Mouse (Mus musculus): ENCODE data around the gene Lgalsl. TPM values are rescaled to one million over a fixed set of nuclear protein-coding genes. Genes with fewer than 3 reads are reported as not detected.

Lgalsl gene
- total and polyA plus RNA-seq, 3 experiments: 11.9 to 21.1 TPM; not detected in 1

DNA sequence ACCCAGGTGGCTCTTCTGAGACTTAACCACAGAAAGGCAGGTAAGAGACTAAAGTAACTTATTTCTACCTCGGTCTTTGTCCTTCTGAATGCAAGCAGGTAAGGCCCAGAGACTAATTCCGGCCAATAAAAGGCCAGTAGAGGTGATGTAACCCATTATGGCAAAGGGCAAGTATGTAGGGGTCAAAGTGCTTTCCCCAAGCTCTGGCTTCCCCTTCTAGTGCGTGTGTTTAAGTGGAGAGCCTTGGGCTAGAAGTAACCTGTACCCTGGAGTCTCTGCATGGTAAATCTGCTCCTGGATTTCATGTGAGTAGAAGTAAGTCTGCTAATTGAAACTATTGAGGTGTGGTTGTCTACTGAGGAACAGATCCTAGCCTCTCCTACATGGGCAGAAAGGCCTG, 42.8 kb downstream of the Lgalsl start:
- H3K4me1 ChIP-seq (ENCODE audit: control insufficient read depth in 1 of 2, insufficient read depth in 2 of 2, low read length in 2 of 2): no peaks in the 10 kb centered on the region
- H3K9ac ChIP-seq (ENCODE audit: control insufficient read depth, low read depth, low read length, poor library complexity, severe bottlenecking): no peak overlapping the region
- no peak overlapping the region for H3K4me3 ChIP-seq (ENCODE audit: control insufficient read depth in 1 of 2, insufficient read depth in 1 of 2, low read depth in 2 of 2, low read length in 2 of 2)
- no peaks in the 10 kb centered on the region for H3K79me2 ChIP-seq (ENCODE audit: control insufficient read depth, insufficient read depth, low read length, poor library complexity)
- DNase-seq (ENCODE audit: low read depth, low spot score): no peak
- H3K27me3 ChIP-seq (ENCODE audit: control insufficient read depth in 1 of 2, insufficient read depth in 2 of 2, low read length in 2 of 2): peaks cover 0 to 6% of the 10 kb centered on the region in 2 experiments
- TF ChIP-seq TAL1 (IDR thresholded peaks at IDR 0.05; ENCODE audit: low read length): no peak
- TF ChIP-seq ZNF384 (IDR thresholded peaks at IDR 0.05; ENCODE audit: low read depth, low read length): no peak
- TF ChIP-seq CHD2 (IDR thresholded peaks at IDR 0.05; ENCODE audit: low read length): no peak
- no peak for TF ChIP-seq MAZ (IDR thresholded peaks at IDR 0.05; ENCODE audit: low read depth, low read length)
- TF ChIP-seq CHD1 (IDR thresholded peaks at IDR 0.05; ENCODE audit: low read depth, low read length): no peak
- TF ChIP-seq HCFC1 (IDR thresholded peaks at IDR 0.05; ENCODE audit: low read depth, low read length): no peak
- TF ChIP-seq MAX (IDR thresholded peaks at IDR 0.05; ENCODE audit: low read length): no peak
- TF ChIP-seq SIN3A (IDR thresholded peaks at IDR 0.05; ENCODE audit: low read length): no peak
- no peak for TF ChIP-seq BHLHE40 (IDR thresholded peaks at IDR 0.05; ENCODE audit: borderline replicate concordance, low read depth, low read length)
- no peak for TF ChIP-seq ELF1 (IDR thresholded peaks at IDR 0.05; ENCODE audit: low read depth, low read length)
- no peak for TF ChIP-seq E2F4 (IDR thresholded peaks at IDR 0.05; ENCODE audit: borderline replicate concordance, low read depth, low read length)
- TF ChIP-seq USF1 (IDR thresholded peaks at IDR 0.05; ENCODE audit: low read depth, low read length): no peak
- no peak for TF ChIP-seq GATA1 (IDR thresholded peaks at IDR 0.05; ENCODE audit: low read depth, low read length)
- no peak for TF ChIP-seq TCF12 (IDR thresholded peaks at IDR 0.05; ENCODE audit: low read depth, low read length)
- no peak for TF ChIP-seq NRF1 (IDR thresholded peaks at IDR 0.05; ENCODE audit: insufficient read depth, low read depth, low read length, poor library complexity, severe bottlenecking)
- no peak for TF ChIP-seq JUND (IDR thresholded peaks at IDR 0.05; ENCODE audit: low read depth, low read length)
- no peak for TF ChIP-seq ETS1 (IDR thresholded peaks at IDR 0.05; ENCODE audit: low read depth, low read length)
- TF ChIP-seq KAT2A (conservative IDR thresholded peaks at IDR 0.05; ENCODE audit: low read depth, low read length): no peak
- no peaks in the 10 kb centered on the region for H3K9me3 ChIP-seq (replicated peaks; ENCODE audit: insufficient read depth, low read length)
- no peaks in the 10 kb centered on the region for H3K36me3 ChIP-seq (ENCODE audit: control insufficient read depth in 1 of 2, insufficient read depth in 2 of 2, low read length in 2 of 2)
- H3K27ac ChIP-seq (ENCODE audit: control insufficient read depth, low read depth, low read length): no peak overlapping the region

DNA sequence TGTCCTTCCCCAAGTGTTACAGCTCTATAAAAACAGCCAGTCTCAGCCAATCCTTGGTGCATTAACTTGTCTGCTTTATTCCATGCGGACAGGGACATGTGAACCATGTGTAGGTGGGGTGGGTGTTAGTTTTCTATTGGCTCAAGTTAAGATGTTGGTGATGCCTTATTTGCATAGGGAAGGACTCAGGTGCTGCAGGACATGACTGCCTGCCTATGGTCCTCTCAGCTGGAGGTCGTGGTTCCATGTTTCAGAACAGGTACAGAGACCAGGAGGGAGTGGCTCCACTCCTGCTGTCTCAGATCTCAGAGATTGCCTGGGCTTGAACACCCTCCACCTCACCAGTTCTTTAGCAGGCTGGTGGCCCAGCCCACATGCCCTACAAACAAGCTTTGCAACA, 44.7 kb downstream of the Lgalsl start:
- no peak for TF ChIP-seq ELF1 (IDR thresholded peaks at IDR 0.05; ENCODE audit: low read depth, low read length)
- TF ChIP-seq CTCF (IDR thresholded peaks at IDR 0.05 in 2 of 3, conservative IDR thresholded peaks at IDR 0.05 in 1 of 3; ENCODE audit: control insufficient read depth in 1 of 3, insufficient read depth in 1 of 3, low read depth in 2 of 3, low read length in 3 of 3, poor library complexity in 1 of 3, severe bottlenecking in 1 of 3): no peak
- no peak for TF ChIP-seq MAZ (IDR thresholded peaks at IDR 0.05; ENCODE audit: low read depth, low read length)
- no peak overlapping the region for H3K27ac ChIP-seq (ENCODE audit: control insufficient read depth, low read depth, low read length)
- no peak for DNase-seq (ENCODE audit: low read depth, low spot score)
- peaks cover 0 to 6% of the 10 kb centered on the region in 2 experiments for H3K27me3 ChIP-seq (ENCODE audit: control insufficient read depth in 1 of 2, insufficient read depth in 2 of 2, low read length in 2 of 2)
- no peaks in the 10 kb centered on the region for H3K36me3 ChIP-seq (ENCODE audit: control insufficient read depth in 1 of 2, insufficient read depth in 2 of 2, low read length in 2 of 2)
- H3K79me2 ChIP-seq (ENCODE audit: control insufficient read depth, insufficient read depth, low read length, poor library complexity): no peaks in the 10 kb centered on the region
- H3K4me3 ChIP-seq (ENCODE audit: control insufficient read depth in 1 of 2, insufficient read depth in 1 of 2, low read depth in 2 of 2, low read length in 2 of 2): no peak overlapping the region
- H3K4me1 ChIP-seq (ENCODE audit: control insufficient read depth in 1 of 2, insufficient read depth in 2 of 2, low read length in 2 of 2): no peaks in the 10 kb centered on the region
- no peak overlapping the region for H3K9ac ChIP-seq (ENCODE audit: control insufficient read depth, low read depth, low read length, poor library complexity, severe bottlenecking)
- H3K9me3 ChIP-seq (replicated peaks; ENCODE audit: insufficient read depth, low read length): no peaks in the 10 kb centered on the region

Data from MEL (cell line).